ENCODE assay signal across 23 mouse cellular contexts in genomic region chr13:98942360-98942759, GRCm38 (mm10). TPM values are rescaled to one million over a fixed set of nuclear protein-coding genes. Genes with fewer than 3 reads are reported as not detected.
A peak's percentile ranks its signal among the peaks of the same experiment; 100 is the strongest.
DNase-seq lines count a peak whose midpoint lies in the region; ATAC-seq and TF ChIP-seq lines count a peak whose summit lies in the region.
"Had no signal": no experiment of that assay in that cellular context is flagged by ENCODE, and none has a peak within 500 bp of the region (broad histone marks: within the 10 kb centered on the region; RNA-seq: fewer than 3 reads in every experiment).

No protein-coding gene starts in this region.

- no peak for DNase-seq in forebrain, embryonic 10.5 days (ENCODE audit: extremely low spot score, low spot score)
- DNase-seq in forebrain, embryonic 14.5 days (ENCODE audit: low spot score): no peak
- DNase-seq in limb, embryonic 10.5 days (ENCODE audit: low spot score): no peak
- DNase-seq in midbrain, postnatal 0 days (ENCODE audit: low spot score): no peak
- no peak for DNase-seq in urinary bladder, postnatal 36 days (ENCODE audit: low spot score in 2 of 2)
- no peak for DNase-seq in lung, postnatal 0 days (ENCODE audit: low spot score)
- DNase-seq: cerebellum, adult 11 months; layer of hippocampus, adult 9-11 months had no signal

- ATAC-seq in forebrain, embryonic 14.5 days: no peak
- ATAC-seq in kidney, embryonic 14.5 days (ENCODE audit: low FRiP score, low TSS enrichment): peak; percentile 20; the same call in 1 of the 2 replicates
- no peak for ATAC-seq in stomach, embryonic 15.5 days (ENCODE audit: insufficient read depth, low FRiP score, low read depth)
- ATAC-seq in midbrain, postnatal 0 days (ENCODE audit: low FRiP score): no peak
- ATAC-seq in lung, postnatal 0 days: no peak
- ATAC-seq: forebrain, embryonic 16.5 days; midbrain, embryonic 13.5 days had no signal

- WGBS in forebrain, embryonic 10.5 days: 88% methylated on average over 6 of the region's 6 CpGs
- 75% methylated on average over 6 of the region's 6 CpGs for WGBS in forebrain, embryonic 14.5 days
- 45% methylated on average over 6 of the region's 6 CpGs for WGBS in kidney, embryonic 14.5 days
- WGBS in limb, embryonic 10.5 days: 69% methylated on average over 6 of the region's 6 CpGs
- WGBS in stomach, embryonic 15.5 days: 41% methylated on average over 6 of the region's 6 CpGs
- 65% methylated on average over 6 of the region's 6 CpGs for WGBS in midbrain, postnatal 0 days
- 32% methylated on average over 6 of the region's 6 CpGs for WGBS in lung, postnatal 0 days

- no peaks in the 10 kb centered on the region for H3K9me3 ChIP-seq in forebrain, embryonic 10.5 days
- no peaks in the 10 kb centered on the region for H3K9me3 ChIP-seq in forebrain, embryonic 14.5 days (replicated peaks; ENCODE audit: control insufficient read depth, low read length)
- H3K9me3 ChIP-seq in kidney, embryonic 14.5 days (ENCODE audit: control insufficient read depth, low read length): no peaks in the 10 kb centered on the region
- H3K9me3 ChIP-seq in limb, embryonic 10.5 days (replicated peaks): no peaks in the 10 kb centered on the region
- H3K9me3 ChIP-seq in stomach, embryonic 15.5 days: no peaks in the 10 kb centered on the region
- H3K9me3 ChIP-seq in midbrain, postnatal 0 days (ENCODE audit: low read length): no peaks in the 10 kb centered on the region
- no peaks in the 10 kb centered on the region for H3K9me3 ChIP-seq in lung, postnatal 0 days (ENCODE audit: low read length)
- H3K9me3 ChIP-seq: hindbrain, embryonic 10.5 days; limb, embryonic 12.5 days; lung, embryonic 15.5 days; midbrain, embryonic 13.5 days had no signal

- no peak for TF ChIP-seq EP300 in lung, postnatal 0 days (IDR thresholded peaks at IDR 0.05)

- no peak for TF ChIP-seq CTCF in midbrain, postnatal 0 days (IDR thresholded peaks at IDR 0.05)
- no peak for TF ChIP-seq CTCF in lung, postnatal 0 days (IDR thresholded peaks at IDR 0.05)

- H3K27me3 ChIP-seq in forebrain, embryonic 10.5 days (ENCODE audit: poor library complexity, severe bottlenecking): no peaks in the 10 kb centered on the region
- H3K27me3 ChIP-seq in forebrain, embryonic 14.5 days (replicated peaks; ENCODE audit: control insufficient read depth, insufficient read depth, low read length): no peaks in the 10 kb centered on the region
- no peaks in the 10 kb centered on the region for H3K27me3 ChIP-seq in kidney, embryonic 14.5 days (ENCODE audit: control insufficient read depth, insufficient read depth, low read length)
- H3K27me3 ChIP-seq in limb, embryonic 10.5 days (ENCODE audit: low read depth, poor library complexity, severe bottlenecking): no peaks in the 10 kb centered on the region
- H3K27me3 ChIP-seq in stomach, embryonic 15.5 days (replicated peaks): no peaks in the 10 kb centered on the region
- no peaks in the 10 kb centered on the region for H3K27me3 ChIP-seq in midbrain, postnatal 0 days (ENCODE audit: insufficient read depth, low read length)
- no peaks in the 10 kb centered on the region for H3K27me3 ChIP-seq in lung, postnatal 0 days (replicated peaks; ENCODE audit: insufficient read depth, low read length)
- H3K27me3 ChIP-seq: limb, embryonic 12.5 days; lung, embryonic 15.5 days; midbrain, embryonic 13.5 days had no signal

- no peak overlapping the region for H3K4me2 ChIP-seq in forebrain, embryonic 14.5 days (ENCODE audit: low read length)
- H3K4me2 ChIP-seq in kidney, embryonic 14.5 days (replicated peaks; ENCODE audit: low read depth, low read length): no peak overlapping the region
- peak overlapping the region; percentile 16; the same call in 1 of the 2 replicates for H3K4me2 ChIP-seq in stomach, embryonic 15.5 days
- no peak overlapping the region for H3K4me2 ChIP-seq in midbrain, postnatal 0 days (ENCODE audit: low read depth, low read length, poor library complexity, severe bottlenecking)
- no peak overlapping the region for H3K4me2 ChIP-seq in lung, postnatal 0 days (replicated peaks; ENCODE audit: low read depth, low read length)
- H3K4me2 ChIP-seq: limb, embryonic 12.5 days; lung, embryonic 15.5 days; midbrain, embryonic 13.5 days had no signal

- H3K4me1 ChIP-seq in forebrain, embryonic 10.5 days: peaks cover 13% of the 10 kb centered on the region
- H3K4me1 ChIP-seq in forebrain, embryonic 14.5 days (ENCODE audit: control insufficient read depth, insufficient read depth, low read length): no peaks in the 10 kb centered on the region
- H3K4me1 ChIP-seq in kidney, embryonic 14.5 days (ENCODE audit: control insufficient read depth, insufficient read depth, low read length): peaks cover 12% of the 10 kb centered on the region
- H3K4me1 ChIP-seq in limb, embryonic 10.5 days: peaks cover 4% of the 10 kb centered on the region
- H3K4me1 ChIP-seq in stomach, embryonic 15.5 days: 0 out of 2 replicates have a peak, but pooled peaks cover 3% of the 10 kb centered on the region
- no peaks in the 10 kb centered on the region for H3K4me1 ChIP-seq in midbrain, postnatal 0 days (ENCODE audit: insufficient read depth, low read length)
- no peaks in the 10 kb centered on the region for H3K4me1 ChIP-seq in lung, postnatal 0 days (ENCODE audit: insufficient read depth, low read depth, low read length)
- H3K4me1 ChIP-seq: midbrain, embryonic 13.5 days had no signal

- 0 out of 2 replicates have a peak overlapping the region, but pooled peaks have one; percentile 25 for H3K27ac ChIP-seq in forebrain, embryonic 10.5 days
- no peak overlapping the region for H3K27ac ChIP-seq in forebrain, embryonic 14.5 days (ENCODE audit: low read depth, low read length)
- H3K27ac ChIP-seq in kidney, embryonic 14.5 days (ENCODE audit: low read depth, low read length): peak overlapping the region; percentile 72; the same call in 1 of the 2 replicates
- H3K27ac ChIP-seq in limb, embryonic 10.5 days: peak overlapping the region; percentile 14; the same call in 1 of the 2 replicates
- H3K27ac ChIP-seq in stomach, embryonic 15.5 days: peak overlapping the region; percentile 58
- H3K27ac ChIP-seq in midbrain, postnatal 0 days (ENCODE audit: low read depth, low read length): no peak overlapping the region
- no peak overlapping the region for H3K27ac ChIP-seq in lung, postnatal 0 days (ENCODE audit: low read length)
- H3K27ac ChIP-seq: hindbrain, embryonic 10.5 days; limb, embryonic 12.5 days; lung, embryonic 15.5 days; midbrain, embryonic 13.5 days had no signal

- H3K36me3 ChIP-seq in forebrain, embryonic 10.5 days (replicated peaks): no peaks in the 10 kb centered on the region
- no peaks in the 10 kb centered on the region for H3K36me3 ChIP-seq in forebrain, embryonic 14.5 days (ENCODE audit: control insufficient read depth, insufficient read depth, low read length)
- H3K36me3 ChIP-seq in kidney, embryonic 14.5 days (ENCODE audit: control insufficient read depth, insufficient read depth, low read length): no peaks in the 10 kb centered on the region
- H3K36me3 ChIP-seq in limb, embryonic 10.5 days: no peaks in the 10 kb centered on the region
- no peaks in the 10 kb centered on the region for H3K36me3 ChIP-seq in stomach, embryonic 15.5 days
- no peaks in the 10 kb centered on the region for H3K36me3 ChIP-seq in midbrain, postnatal 0 days (ENCODE audit: insufficient read depth, low read length)
- no peaks in the 10 kb centered on the region for H3K36me3 ChIP-seq in lung, postnatal 0 days (ENCODE audit: insufficient read depth, low read length)
- H3K36me3 ChIP-seq: hindbrain, embryonic 10.5 days; limb, embryonic 12.5 days; lung, embryonic 15.5 days; midbrain, embryonic 13.5 days had no signal

- H3K9ac ChIP-seq in forebrain, embryonic 14.5 days (ENCODE audit: low read length): no peak overlapping the region
- no peak overlapping the region for H3K9ac ChIP-seq in kidney, embryonic 14.5 days (ENCODE audit: low read depth, low read length)
- no peak overlapping the region for H3K9ac ChIP-seq in stomach, embryonic 15.5 days
- H3K9ac ChIP-seq in midbrain, postnatal 0 days (replicated peaks; ENCODE audit: low read length, poor library complexity, severe bottlenecking): no peak overlapping the region
- no peak overlapping the region for H3K9ac ChIP-seq in lung, postnatal 0 days (replicated peaks; ENCODE audit: low read depth)
- H3K9ac ChIP-seq: limb, embryonic 12.5 days; lung, embryonic 15.5 days; midbrain, embryonic 13.5 days had no signal

- no peak overlapping the region for H3K4me3 ChIP-seq in forebrain, embryonic 10.5 days
- H3K4me3 ChIP-seq in forebrain, embryonic 14.5 days (ENCODE audit: low read depth, low read length): no peak overlapping the region
- no peak overlapping the region for H3K4me3 ChIP-seq in kidney, embryonic 14.5 days (ENCODE audit: low read length)
- no peak overlapping the region for H3K4me3 ChIP-seq in limb, embryonic 10.5 days
- H3K4me3 ChIP-seq in stomach, embryonic 15.5 days (replicated peaks): no peak overlapping the region
- H3K4me3 ChIP-seq in midbrain, postnatal 0 days (ENCODE audit: low read depth, low read length): no peak overlapping the region
- no peak overlapping the region for H3K4me3 ChIP-seq in lung, postnatal 0 days (ENCODE audit: low read depth, low read length)
- H3K4me3 ChIP-seq: erythroblast, embryonic 14.5 days; hindbrain, embryonic 10.5 days; limb, embryonic 12.5 days; lung, embryonic 15.5 days; midbrain, embryonic 13.5 days had no signal

RNA-seq across cellular contexts. Expression of gene Tnpo1, which starts 16.2 kb away (rescaled TPM):
- 88.7 and 98.5 TPM in 2 replicates for polyA plus RNA-seq in forebrain, embryonic 10.5 days (2016; fragmentation: Nextera tagmentation; extraction: Ambion mirVana)
- 59.2 and 75.4 TPM in 2 replicates for polyA plus RNA-seq in forebrain, embryonic 14.5 days (2014; fragmentation: Nextera tagmentation; extraction: Ambion mirVana)
- polyA plus RNA-seq in kidney, embryonic 14.5 days (2014; fragmentation: Nextera tagmentation; extraction: Ambion mirVana): 68.3 and 76.8 TPM in 2 replicates
- 75.5 and 79.3 TPM in 2 replicates for polyA plus RNA-seq in limb, embryonic 10.5 days (2016; fragmentation: Nextera tagmentation; extraction: Ambion mirVana)
- 55.1 and 62.0 TPM in 2 replicates for polyA plus RNA-seq in stomach, embryonic 15.5 days (2015; fragmentation: Nextera tagmentation; extraction: Ambion mirVana)
- total RNA-seq in midbrain, postnatal 0 days (2014; rRNA removed): 78.8 and 85.8 TPM in 2 replicates
- 16.6 and 20.1 TPM in 2 replicates for polyA plus RNA-seq in midbrain, postnatal 0 days (2015; fragmentation: Nextera tagmentation; extraction: Ambion mirVana)
- polyA plus RNA-seq in lung, postnatal 0 days (2015; fragmentation: Nextera tagmentation; extraction: Ambion mirVana): 20.3 and 22.6 TPM in 2 replicates

RNA-seq across cellular contexts. Expression of gene 1700024P04Rik, which starts 42.0 kb away (rescaled TPM):
- polyA plus RNA-seq in forebrain, embryonic 10.5 days (2016; fragmentation: Nextera tagmentation; extraction: Ambion mirVana): not detected in 2 replicates
- not detected in 2 replicates for polyA plus RNA-seq in forebrain, embryonic 14.5 days (2014; fragmentation: Nextera tagmentation; extraction: Ambion mirVana)
- polyA plus RNA-seq in kidney, embryonic 14.5 days (2014; fragmentation: Nextera tagmentation; extraction: Ambion mirVana): not detected in 2 replicates
- polyA plus RNA-seq in limb, embryonic 10.5 days (2016; fragmentation: Nextera tagmentation; extraction: Ambion mirVana): not detected in 2 replicates
- polyA plus RNA-seq in stomach, embryonic 15.5 days (2015; fragmentation: Nextera tagmentation; extraction: Ambion mirVana): not detected in 2 replicates
- not detected in 2 replicates for total RNA-seq in midbrain, postnatal 0 days (2014; rRNA removed)
- polyA plus RNA-seq in midbrain, postnatal 0 days (2015; fragmentation: Nextera tagmentation; extraction: Ambion mirVana): not detected in 2 replicates
- not detected in 2 replicates for polyA plus RNA-seq in lung, postnatal 0 days (2015; fragmentation: Nextera tagmentation; extraction: Ambion mirVana)
- total RNA-seq: adrenal gland, adult 18-20 months; gastrocnemius, adult 18-20 months; left cerebral cortex, adult 8-10 months; megakaryocyte progenitor cell, adult 5-6 weeks; MEL had no signal
- polyA plus RNA-seq: embryonic facial prominence, embryonic 11.5 days; erythroblast, embryonic 14.5 days; forebrain, embryonic 16.5 days; heart, embryonic 14.5 days; hindbrain, embryonic 10.5 days; limb, embryonic 12.5 days; lung, embryonic 15.5 days; midbrain, embryonic 13.5 days had no signal

Comparison
In these comparisons a context has a peak if more than half of its experiments do, and no peak if none do; other contexts are left out.
1. H3K27ac ChIP-seq: peak in forebrain, embryonic 10.5 days (single experiment), kidney, embryonic 14.5 days (single experiment), limb, embryonic 10.5 days (single experiment) and stomach, embryonic 15.5 days (single experiment); none in forebrain, embryonic 14.5 days (single experiment), midbrain, postnatal 0 days (single experiment) and lung, postnatal 0 days (single experiment).